Mouse (Mus musculus) heart, embryonic 15.5 days (tissue): ENCODE data around the gene Epb41l4b. TPM values are rescaled to one million over a fixed set of nuclear protein-coding genes. Genes with fewer than 3 reads are reported as not detected.

Source experiments
- ATAC-seq: fragments of 200-750 bp; cut with Nextera tagmentation; replicated peaks from 2 replicates; pipeline ENCODE4 v1.8.0; 2017; ENCODE audit warnings: low read depth, moderate TSS enrichment; ENCODE audit not compliant: insufficient number of reproducible peaks, insufficient read depth, low FRiP score
- H3K27ac ChIP-seq: fragments of 300-500 bp; sonication (generic); 2 replicates; pipeline ENCODE4 v1.5.1; 2015; ENCODE audit warnings: mild to moderate bottlenecking, inconsistent platforms
- H3K27me3 ChIP-seq: fragments of 300-500 bp; sonication (generic); 2 replicates; pipeline ENCODE4 v1.6.1; 2015; ENCODE audit warnings: inconsistent platforms
- H3K36me3 ChIP-seq: fragments of 300-500 bp; sonication (generic); 2 replicates; pipeline ENCODE4 v1.6.1; 2015; ENCODE audit warnings: mild to moderate bottlenecking, inconsistent platforms
- H3K4me1 ChIP-seq: fragments of 300-500 bp; sonication (generic); replicated peaks from 2 replicates; pipeline ENCODE4 v1.6.1; 2015; ENCODE audit warnings: inconsistent platforms
- H3K4me2 ChIP-seq: fragments of 300-500 bp; sonication (generic); 2 replicates; pipeline ENCODE4 v1.6.1; 2015; ENCODE audit warnings: inconsistent platforms, mild to moderate bottlenecking, moderate library complexity
- H3K4me3 ChIP-seq: fragments of 300-500 bp; sonication (generic); 2 replicates; pipeline ENCODE4 v1.5.1; 2015; ENCODE audit warnings: mild to moderate bottlenecking, inconsistent platforms
- H3K9ac ChIP-seq: fragments of 300-500 bp; sonication (generic); 2 replicates; pipeline ENCODE4 v1.6.1; 2015; ENCODE audit warnings: mild to moderate bottlenecking, inconsistent platforms
- H3K9me3 ChIP-seq: fragments of 300-500 bp; sonication (generic); replicated peaks from 2 replicates; pipeline ENCODE4 v1.6.1; 2016; ENCODE audit warnings: inconsistent platforms
- WGBS: fragments of 180-500 bp; shearing (Covaris S2); methylation state at CpG from one replicate; pipeline ENCODE4 v1.1.7; 2015; ENCODE audit warnings: mixed read lengths; 5-methylcytosine and 5-hydroxymethylcytosine counted together
- polyA plus RNA-seq: library from polyadenylated mRNA; unstranded; fragments of >200 nt; fragmentation: Nextera tagmentation; extraction: Ambion mirVana; gene quantifications from 2 replicates; pipeline ENCODE4 v1.2.1, GENCODE M21; 2015

Gene Epb41l4b
- polyA plus RNA-seq, 1 experiment from 2014 or later, result 0.31 TPM

GRCm38 (mm10) chr4:57055635-57056034, 87.6 kb downstream of the Epb41l4b start:
- no peak for ATAC-seq
- 37% methylated on average over 7 of the region's 7 CpGs for WGBS
- Histone ChIP-seq H3K9ac (no peak overlapping the region), H3K4me2 (no peak overlapping the region), H3K9me3 (no peaks in the 10 kb centered on the region), H3K4me1 (peaks cover 11% of the 10 kb centered on the region), H3K36me3 (no peaks in the 10 kb centered on the region), H3K4me3 (no peak overlapping the region), H3K27ac (no peak overlapping the region), H3K27me3 (no peaks in the 10 kb centered on the region)

GRCm38 (mm10) chr4:57049281-57049921, 93.8 kb downstream of the Epb41l4b start:
- WGBS, result 62% methylated on average over 5 of the region's 5 CpGs
- no peak overlapping the region for H3K9ac ChIP-seq
- no peak overlapping the region for H3K4me3 ChIP-seq
- 0 out of 2 replicates have a peak, but pooled peaks cover 2% of the 10 kb centered on the region for H3K4me1 ChIP-seq
- no peaks in the 10 kb centered on the region for H3K9me3 ChIP-seq
- H3K36me3 ChIP-seq, result no peaks in the 10 kb centered on the region
- H3K27me3 ChIP-seq, result no peaks in the 10 kb centered on the region
- no peak for ATAC-seq
- H3K4me2 ChIP-seq, result no peak overlapping the region
- no peak overlapping the region for H3K27ac ChIP-seq

GRCm38 (mm10) chr4:57048566-57048965, 94.7 kb downstream of the Epb41l4b start:
- Histone ChIP-seq H3K27ac (no peak overlapping the region), H3K9me3 (no peaks in the 10 kb centered on the region), H3K9ac (no peak overlapping the region), H3K36me3 (no peaks in the 10 kb centered on the region), H3K27me3 (no peaks in the 10 kb centered on the region), H3K4me1 (0 out of 2 replicates have a peak, but pooled peaks cover 2% of the 10 kb centered on the region), H3K4me2 (no peak overlapping the region), H3K4me3 (no peak overlapping the region)
- 47% methylated on average over 6 of the region's 6 CpGs for WGBS
- ATAC-seq, result no peak

GRCm38 (mm10) chr4:57046160-57046571, 97.1 kb downstream of the Epb41l4b start:
- H3K4me1 ChIP-seq, result 0 out of 2 replicates have a peak, but pooled peaks cover 2% of the 10 kb centered on the region
- no peaks in the 10 kb centered on the region for H3K27me3 ChIP-seq
- H3K36me3 ChIP-seq, result no peaks in the 10 kb centered on the region
- no peak overlapping the region for H3K9ac ChIP-seq
- H3K4me3 ChIP-seq, result no peak overlapping the region
- 63% methylated on average over 9 of the region's 9 CpGs for WGBS
- H3K4me2 ChIP-seq, result no peak overlapping the region
- no peaks in the 10 kb centered on the region for H3K9me3 ChIP-seq
- no peak overlapping the region for H3K27ac ChIP-seq
- ATAC-seq, result no peak

DNA sequence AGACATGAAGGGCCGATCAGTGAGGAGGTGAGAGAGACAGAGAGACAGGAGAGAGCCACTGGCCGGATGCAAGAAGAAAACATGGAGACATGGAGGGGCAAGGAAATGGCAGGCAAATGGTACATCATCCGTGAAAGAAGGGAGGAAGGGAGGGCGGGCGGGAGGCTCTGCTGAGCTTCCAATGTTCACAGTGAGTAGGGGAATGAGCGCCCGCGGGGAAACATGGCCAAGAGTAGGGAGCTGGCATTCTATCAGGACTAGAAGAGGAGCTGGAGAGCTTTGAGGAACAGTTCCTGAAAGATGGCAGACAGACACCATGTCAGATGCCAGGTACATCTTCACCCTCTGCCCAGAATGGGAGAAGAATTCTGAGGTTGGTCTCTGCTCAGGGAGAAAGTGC, 99.6 kb downstream of the Epb41l4b start:
- ATAC-seq, result no peak
- Histone ChIP-seq H3K4me1 (peaks cover 9% of the 10 kb centered on the region), H3K27me3 (no peaks in the 10 kb centered on the region; the same call in 1 of the 2 replicates), H3K9ac (no peak overlapping the region), H3K4me3 (no peak overlapping the region), H3K27ac (no peak overlapping the region), H3K36me3 (no peaks in the 10 kb centered on the region), H3K9me3 (no peaks in the 10 kb centered on the region), H3K4me2 (no peak overlapping the region)
- 85% methylated on average over 8 of the region's 8 CpGs for WGBS

GRCm38 (mm10) chr4:57041661-57042060, 101.6 kb downstream of the Epb41l4b start:
- H3K9me3 ChIP-seq, result no peaks in the 10 kb centered on the region
- peaks cover 9% of the 10 kb centered on the region for H3K4me1 ChIP-seq
- no peak overlapping the region for H3K9ac ChIP-seq
- 86% methylated on average over 6 of the region's 6 CpGs for WGBS
- H3K27me3 ChIP-seq, result peaks cover 8% of the 10 kb centered on the region
- ATAC-seq, result no peak
- H3K36me3 ChIP-seq, result no peaks in the 10 kb centered on the region
- H3K4me3 ChIP-seq, result no peak overlapping the region
- no peak overlapping the region for H3K4me2 ChIP-seq
- H3K27ac ChIP-seq, result no peak overlapping the region

DNA sequence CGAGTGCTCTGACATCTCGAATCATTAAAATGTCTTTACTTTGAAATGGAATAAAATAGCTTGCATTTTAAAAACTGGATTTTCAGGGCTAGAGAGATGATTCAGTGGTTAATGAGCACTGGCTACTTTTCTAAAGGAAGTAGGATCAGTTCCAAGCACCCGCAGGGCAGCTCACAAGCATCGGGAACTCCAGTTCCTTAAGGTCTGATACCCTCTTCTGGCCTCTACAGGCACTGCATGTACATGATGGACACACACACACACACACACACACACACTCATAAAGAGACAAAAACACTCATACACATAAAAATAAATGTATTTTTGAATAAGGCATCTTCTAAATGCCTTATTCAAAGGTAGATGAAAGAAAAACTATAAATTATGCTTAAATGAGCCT, 102.0 kb downstream of the Epb41l4b start:
- Histone ChIP-seq H3K9me3 (no peaks in the 10 kb centered on the region), H3K4me3 (no peak overlapping the region), H3K4me2 (no peak overlapping the region), H3K27ac (no peak overlapping the region), H3K9ac (no peak overlapping the region), H3K27me3 (peaks cover 8% of the 10 kb centered on the region), H3K4me1 (peaks cover 8% of the 10 kb centered on the region), H3K36me3 (no peaks in the 10 kb centered on the region)
- 92% methylated on average over 4 of the region's 4 CpGs for WGBS
- no peak for ATAC-seq

- Histone ChIP-seq H3K4me2 (no peak overlapping the region), H3K36me3 (no peaks in the 10 kb centered on the region), H3K27ac (no peak overlapping the region), H3K4me3 (no peak overlapping the region), H3K9ac (no peak overlapping the region), H3K4me1 (peaks cover 7% of the 10 kb centered on the region), H3K27me3 (peaks cover 8% of the 10 kb centered on the region), H3K9me3 (no peaks in the 10 kb centered on the region)
- WGBS, result 74% methylated on average over 8 of the region's 8 CpGs
- no peak; the same call in 1 of the 2 replicates for ATAC-seq
Measured at GRCm38 (mm10) chr4:57040481-57040880, 102.8 kb downstream of the Epb41l4b start.

GRCm38 (mm10) chr4:57039127-57040031, 103.9 kb downstream of the Epb41l4b start:
- peaks cover 8% of the 10 kb centered on the region for H3K27me3 ChIP-seq
- H3K4me3 ChIP-seq, result peak overlapping the region; percentile 18; the same call in 1 of the 2 replicates
- H3K36me3 ChIP-seq, result no peaks in the 10 kb centered on the region
- no peak overlapping the region for H3K27ac ChIP-seq
- peak overlapping the region; percentile 41 for H3K4me2 ChIP-seq
- ATAC-seq, result no peak
- no peak overlapping the region for H3K9ac ChIP-seq
- H3K9me3 ChIP-seq, result no peaks in the 10 kb centered on the region
- peaks cover 7% of the 10 kb centered on the region for H3K4me1 ChIP-seq
- WGBS, result 9% methylated on average over 23 of the region's 23 CpGs

DNA sequence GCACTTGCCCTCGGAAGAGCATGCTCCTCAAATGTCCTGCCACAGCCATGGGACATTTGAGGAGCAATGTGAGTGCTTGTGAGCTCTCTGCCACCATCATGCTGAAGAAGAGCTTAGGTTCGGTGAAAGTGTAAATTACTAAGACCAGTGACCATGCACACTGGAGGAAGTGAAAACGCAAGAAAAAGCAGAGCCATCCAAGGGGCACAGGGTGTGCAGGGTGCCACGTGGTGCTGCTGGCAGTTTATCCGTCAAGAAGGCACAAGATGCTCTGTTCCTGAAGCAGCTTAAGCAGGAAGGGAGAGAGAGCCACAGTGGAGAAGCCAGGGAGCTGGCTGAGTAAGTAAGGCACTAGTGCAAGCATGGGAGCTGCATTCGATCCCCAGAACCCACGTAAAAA, 105.7 kb downstream of the Epb41l4b start:
- Histone ChIP-seq H3K9me3 (no peaks in the 10 kb centered on the region), H3K4me2 (no peak overlapping the region), H3K27ac (no peak overlapping the region), H3K4me1 (peaks cover 7% of the 10 kb centered on the region), H3K36me3 (no peaks in the 10 kb centered on the region), H3K4me3 (no peak overlapping the region), H3K9ac (no peak overlapping the region), H3K27me3 (peaks cover 8% of the 10 kb centered on the region)
- no peak for ATAC-seq
- 66% methylated on average over 7 of the region's 7 CpGs for WGBS

- Histone ChIP-seq H3K4me2 (no peak overlapping the region), H3K4me3 (no peak overlapping the region), H3K36me3 (no peaks in the 10 kb centered on the region), H3K27me3 (peaks cover 8% of the 10 kb centered on the region), H3K9ac (no peak overlapping the region), H3K9me3 (no peaks in the 10 kb centered on the region), H3K4me1 (peaks cover under 1% of the 10 kb centered on the region; the same call in 1 of the 2 replicates), H3K27ac (no peak overlapping the region)
- WGBS, result 70% methylated on average over 5 of the region's 5 CpGs
- ATAC-seq, result no peak
Measured at GRCm38 (mm10) chr4:57034169-57034568, 109.1 kb downstream of the Epb41l4b start.
